ENCODE assay signal across 15 mouse cellular contexts in the genomic region with DNA sequence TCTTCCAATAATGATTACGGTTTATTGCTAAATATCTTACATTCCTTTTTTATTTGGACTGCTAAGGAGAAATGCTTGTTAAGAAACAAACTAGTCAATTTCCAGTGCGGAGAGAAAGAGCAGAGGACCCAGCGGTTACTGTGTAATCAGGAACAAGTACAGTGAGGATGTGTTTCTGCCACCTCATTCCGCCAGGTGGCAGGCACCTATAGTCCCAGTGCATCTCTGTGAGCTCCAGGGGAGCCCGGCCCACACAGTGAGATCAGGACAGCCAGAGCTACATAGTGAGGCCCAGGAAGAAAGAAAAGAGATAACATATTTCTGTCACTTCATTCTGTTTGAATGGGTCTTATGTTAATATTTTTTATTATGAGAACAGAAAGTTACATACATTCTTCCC. TPM values are rescaled to one million over a fixed set of nuclear protein-coding genes. Genes with fewer than 3 reads are reported as not detected.
DNase-seq lines count a peak whose midpoint lies in the region; ATAC-seq and TF ChIP-seq lines count a peak whose summit lies in the region.
"Had no signal": no experiment of that assay in that cellular context is flagged by ENCODE, and none has a peak within 500 bp of the region (broad histone marks: within the 10 kb centered on the region; RNA-seq: fewer than 3 reads in every experiment).

No protein-coding gene starts in this region.

- H3K36me3 ChIP-seq in intestine, postnatal 0 days (ENCODE audit: control insufficient read depth, insufficient read depth), result peaks cover 10% of the 10 kb centered on the region
- no peaks in the 10 kb centered on the region for H3K36me3 ChIP-seq in intestine, embryonic 15.5 days
- H3K36me3 ChIP-seq in ES-E14 (ENCODE audit: control insufficient read depth, insufficient read depth, low read length, poor library complexity, severe bottlenecking), result no peaks in the 10 kb centered on the region
- peaks cover 6% of the 10 kb centered on the region; the same call in 1 of the 2 replicates for H3K36me3 ChIP-seq in liver, embryonic 12.5 days

- DNase-seq in ES-E14 (ENCODE audit: low read depth, low spot score), result peak; percentile 21
- DNase-seq in brain, adult 2 months (ENCODE audit: low read depth, low spot score), result peak; percentile 3
- no peak for DNase-seq in testis, postnatal 14 days (ENCODE audit: low spot score)
- no peak for DNase-seq in right cerebral cortex, postnatal 14 days
- DNase-seq in urinary bladder, adult 2 months (ENCODE audit: low spot score), result no peak
- DNase-seq: cerebellum, adult 9-11 months; gastrocnemius, postnatal 25 days; kidney, adult 2 months; thymus, adult 18-20 months had no signal

- no peaks in the 10 kb centered on the region for H3K27me3 ChIP-seq in intestine, postnatal 0 days (replicated peaks; ENCODE audit: control insufficient read depth, insufficient read depth, low read length)
- no peaks in the 10 kb centered on the region for H3K27me3 ChIP-seq in intestine, embryonic 15.5 days (replicated peaks)
- no peaks in the 10 kb centered on the region for H3K27me3 ChIP-seq in liver, embryonic 12.5 days (replicated peaks)
- H3K27me3 ChIP-seq: heart, embryonic 13.5 days; limb, embryonic 15.5 days had no signal

- ATAC-seq in intestine, postnatal 0 days, result no peak
- no peak for ATAC-seq in intestine, embryonic 15.5 days
- peak; percentile 70; the same call in 1 of the 2 replicates for ATAC-seq in liver, embryonic 12.5 days

- no peaks in the 10 kb centered on the region for H3K9me3 ChIP-seq in intestine, postnatal 0 days (ENCODE audit: control insufficient read depth)
- H3K9me3 ChIP-seq in intestine, embryonic 15.5 days, result no peaks in the 10 kb centered on the region
- H3K9me3 ChIP-seq in ES-E14 (ENCODE audit: control insufficient read depth, insufficient read depth, low read depth, low read length), result no peaks in the 10 kb centered on the region
- H3K9me3 ChIP-seq in liver, embryonic 12.5 days (replicated peaks), result no peaks in the 10 kb centered on the region
- H3K9me3 ChIP-seq: heart, embryonic 13.5 days; limb, embryonic 15.5 days had no signal

- TF ChIP-seq CTCF in intestine, postnatal 0 days (IDR thresholded peaks at IDR 0.05; ENCODE audit: low read depth), result peak; percentile 60

- no peak overlapping the region for H3K4me2 ChIP-seq in intestine, postnatal 0 days (replicated peaks; ENCODE audit: low read depth)
- no peak overlapping the region for H3K4me2 ChIP-seq in intestine, embryonic 15.5 days (replicated peaks)
- H3K4me2 ChIP-seq in liver, embryonic 12.5 days, result no peak overlapping the region
- H3K4me2 ChIP-seq: heart, embryonic 13.5 days; hindbrain, embryonic 14.5 days; limb, embryonic 15.5 days had no signal

- H3K27ac ChIP-seq in intestine, postnatal 0 days (ENCODE audit: low read depth, low read length), result no peak overlapping the region
- no peak overlapping the region for H3K27ac ChIP-seq in intestine, embryonic 15.5 days
- no peak overlapping the region for H3K27ac ChIP-seq in ES-E14 (ENCODE audit: insufficient read depth, low read depth, low read length, poor library complexity, severe bottlenecking)
- no peak overlapping the region for H3K27ac ChIP-seq in liver, embryonic 12.5 days
- H3K27ac ChIP-seq: heart, embryonic 13.5 days; hindbrain, embryonic 14.5 days; limb, embryonic 15.5 days had no signal

- no peak overlapping the region for H3K9ac ChIP-seq in intestine, postnatal 0 days (ENCODE audit: low read depth, low read length)
- no peak overlapping the region for H3K9ac ChIP-seq in intestine, embryonic 15.5 days
- no peak overlapping the region for H3K9ac ChIP-seq in ES-E14 (ENCODE audit: insufficient read depth, low read depth, low read length, poor library complexity, severe bottlenecking)
- H3K9ac ChIP-seq in liver, embryonic 12.5 days, result no peak overlapping the region
- H3K9ac ChIP-seq: heart, embryonic 13.5 days; hindbrain, embryonic 14.5 days; limb, embryonic 15.5 days had no signal

- WGBS in intestine, postnatal 0 days, result 66% methylated on average over 5 of the region's 5 CpGs
- 66% methylated on average over 5 of the region's 5 CpGs for WGBS in intestine, embryonic 15.5 days
- 62% methylated on average over 5 of the region's 5 CpGs for WGBS in liver, embryonic 12.5 days (ENCODE audit: insufficient replicate concordance)

- H3K4me3 ChIP-seq in intestine, postnatal 0 days (ENCODE audit: low read depth, low read length), result no peak overlapping the region
- no peak overlapping the region for H3K4me3 ChIP-seq in intestine, embryonic 15.5 days (replicated peaks)
- H3K4me3 ChIP-seq in ES-E14 (ENCODE audit: insufficient read depth in 1 of 2, low read depth in 1 of 2, low read length in 2 of 2, poor library complexity in 1 of 2, severe bottlenecking in 1 of 2), result no peak overlapping the region
- H3K4me3 ChIP-seq in liver, embryonic 12.5 days, result no peak overlapping the region
- H3K4me3 ChIP-seq: heart, embryonic 13.5 days; limb, embryonic 15.5 days had no signal

- in situ Hi-C loops in ES-E14 (cut with MboI; ENCODE audit: low sequenced_read_pairs in 2 of 2, unreplicated experiment in 2 of 2), result no loop called here

- no peaks in the 10 kb centered on the region for H3K4me1 ChIP-seq in intestine, postnatal 0 days (replicated peaks; ENCODE audit: control insufficient read depth, insufficient read depth, low read length)
- H3K4me1 ChIP-seq in intestine, embryonic 15.5 days (replicated peaks), result no peaks in the 10 kb centered on the region
- H3K4me1 ChIP-seq in ES-E14 (ENCODE audit: control insufficient read depth in 2 of 2, insufficient read depth in 2 of 2, low read length in 2 of 2, poor library complexity in 1 of 2), result no peaks in the 10 kb centered on the region
- H3K4me1 ChIP-seq in liver, embryonic 12.5 days, result peaks cover 3% of the 10 kb centered on the region; the same call in 1 of the 2 replicates
- H3K4me1 ChIP-seq: heart, embryonic 13.5 days; limb, embryonic 15.5 days had no signal

TF ChIP-seq in ES-E14, 5 proteins besides CTCF, POLR2A, EP300 and RAD21:
- TF ChIP-seq ZNF384 (IDR thresholded peaks at IDR 0.05; ENCODE audit: low read depth, low read length) (no peak), CHD2 (IDR thresholded peaks at IDR 0.05; ENCODE audit: low read depth, low read length) (no peak), ZC3H11A (IDR thresholded peaks at IDR 0.05; ENCODE audit: borderline replicate concordance, low read depth, low read length) (no peak), MAFK (IDR thresholded peaks at IDR 0.05; ENCODE audit: insufficient read depth, low read depth, low read length) (no peak)

RNA-seq across cellular contexts. Expression of a gene that starts 27.7 kb away (rescaled TPM):
- 5.0 and 5.4 TPM in 2 replicates for polyA plus RNA-seq in intestine, postnatal 0 days (2015; fragmentation: Nextera tagmentation; extraction: Ambion mirVana)
- polyA plus RNA-seq in intestine, embryonic 15.5 days (2015; fragmentation: Nextera tagmentation; extraction: Ambion mirVana), result 5.2 and 6.1 TPM in 2 replicates
- 14.9 and 21.0 TPM in 2 replicates for total RNA-seq in ES-E14 (2012; rRNA removed)
- 2.5 and 2.7 TPM in 2 replicates for polyA plus RNA-seq in liver, embryonic 12.5 days (2016; fragmentation: Nextera tagmentation; extraction: Ambion mirVana)
- 12.7 and 14.4 TPM in 2 replicates for polyA plus RNA-seq in urinary bladder, adult 2 months (2012; rRNA removed)

RNA-seq across cellular contexts. Expression of a gene that starts 54.3 kb away (rescaled TPM):
- 17.3 and 19.6 TPM in 2 replicates for polyA plus RNA-seq in intestine, postnatal 0 days (2015; fragmentation: Nextera tagmentation; extraction: Ambion mirVana)
- polyA plus RNA-seq in intestine, embryonic 15.5 days (2015; fragmentation: Nextera tagmentation; extraction: Ambion mirVana), result 53.0 and 53.8 TPM in 2 replicates
- 50.5 and 71.2 TPM in 2 replicates for total RNA-seq in ES-E14 (2012; rRNA removed)
- polyA plus RNA-seq in liver, embryonic 12.5 days (2016; fragmentation: Nextera tagmentation; extraction: Ambion mirVana), result 69.1 and 70.1 TPM in 2 replicates
- 13.4 TPM in 2 replicates for polyA plus RNA-seq in urinary bladder, adult 2 months (2012; rRNA removed)

RNA-seq across cellular contexts. Expression of a gene that starts 54.7 kb away (rescaled TPM):
- 1.6 and 1.9 TPM in 2 replicates for polyA plus RNA-seq in intestine, postnatal 0 days (2015; fragmentation: Nextera tagmentation; extraction: Ambion mirVana)
- 4.9 and 5.0 TPM in 2 replicates for polyA plus RNA-seq in intestine, embryonic 15.5 days (2015; fragmentation: Nextera tagmentation; extraction: Ambion mirVana)
- 4.3 and 5.4 TPM in 2 replicates for total RNA-seq in ES-E14 (2012; rRNA removed)
- 2.9 and 3.2 TPM in 2 replicates for polyA plus RNA-seq in liver, embryonic 12.5 days (2016; fragmentation: Nextera tagmentation; extraction: Ambion mirVana)
- 5.4 and 5.7 TPM in 2 replicates for polyA plus RNA-seq in urinary bladder, adult 2 months (2012; rRNA removed)

Comparison
In these comparisons a context has a peak if more than half of its experiments do, and no peak if none do; other contexts are left out.
1. DNase-seq: peak in ES-E14 (single experiment) and brain, adult 2 months (single experiment); none in testis, postnatal 14 days (single experiment), right cerebral cortex, postnatal 14 days (single experiment) and urinary bladder, adult 2 months (single experiment).